Mouse (Mus musculus) forebrain, embryonic 14.5 days (tissue): Measurements from ENCODE around the gene Celf5. TPM values are rescaled to one million over a fixed set of nuclear protein-coding genes. Genes with fewer than 3 reads are reported as not detected.
"Not testable (repeated sequence)": the region's sequence is repeated elsewhere in the genome, so short reads cannot be mapped to it uniquely, and the experiment has no call there.

Experiments used
- ATAC-seq: fragments of 200-750 bp; cut with Nextera tagmentation; 2 replicates; pipeline ENCODE4 v1.8.0; 2017; ENCODE audit warnings: mild to moderate bottlenecking, moderate library complexity
- DNase-seq: peaks from one replicate; pipeline ENCODE4 v3.0.0-alpha.2; 2015; ENCODE audit warnings: low spot score
- H3K27ac ChIP-seq: fragments of 300-500 bp; sonication (generic); 2 replicates; pipeline ENCODE4 v1.5.1; 2014; ENCODE audit warnings: low read depth, mild to moderate bottlenecking, control low read depth, low read length, moderate library complexity
- H3K27me3 ChIP-seq: fragments of 300-500 bp; sonication (generic); replicated peaks from 2 replicates; pipeline ENCODE4 v1.6.1; 2014; ENCODE audit warnings: low read length, control low read depth, mixed read lengths; ENCODE audit not compliant: control insufficient read depth, insufficient read depth
- H3K36me3 ChIP-seq: fragments of 300-500 bp; sonication (generic); 2 replicates; pipeline ENCODE4 v1.6.1; 2014; ENCODE audit warnings: low read length, control low read depth; ENCODE audit not compliant: control insufficient read depth, insufficient read depth
- H3K4me1 ChIP-seq: fragments of 300-500 bp; sonication (generic); 2 replicates; pipeline ENCODE4 v1.6.1; 2014; ENCODE audit warnings: antibody characterized with exemption, low read length, control low read depth; ENCODE audit not compliant: control insufficient read depth, insufficient read depth
- H3K4me2 ChIP-seq: fragments of 300-500 bp; sonication (generic); 2 replicates; pipeline ENCODE4 v1.6.1; 2014; ENCODE audit warnings: mild to moderate bottlenecking, control low read depth, low read length
- H3K4me3 ChIP-seq: fragments of 300-500 bp; sonication (generic); 2 replicates; pipeline ENCODE4 v1.5.1; 2014; ENCODE audit warnings: low read depth, low read length, control low read depth
- H3K9ac ChIP-seq: fragments of 300-500 bp; sonication (generic); 2 replicates; pipeline ENCODE4 v1.6.1; 2014; ENCODE audit warnings: mild to moderate bottlenecking, low read length, control low read depth, moderate library complexity
- H3K9me3 ChIP-seq: fragments of 300-500 bp; sonication (generic); replicated peaks from 2 replicates; pipeline ENCODE4 v1.6.1; 2016; ENCODE audit warnings: low read length, control low read depth, mixed read lengths; ENCODE audit not compliant: control insufficient read depth
- WGBS: fragments of 180-500 bp; shearing (Covaris S2); extraction: QIAGEN DNeasy Blood & Tissue Kit; methylation state at CpG from one replicate; pipeline ENCODE4 v1.1.7; 2014; 5-methylcytosine and 5-hydroxymethylcytosine counted together
- polyA plus RNA-seq: library from polyadenylated mRNA; unstranded; fragments of >200 nt; fragmentation: Nextera tagmentation; extraction: Ambion mirVana; gene quantifications from 2 replicates; pipeline ENCODE4 v1.2.1, GENCODE M21; 2014

Gene Celf5
- polyA plus RNA-seq, 1 experiment from 2014 or later, result 57.9 TPM

DNA sequence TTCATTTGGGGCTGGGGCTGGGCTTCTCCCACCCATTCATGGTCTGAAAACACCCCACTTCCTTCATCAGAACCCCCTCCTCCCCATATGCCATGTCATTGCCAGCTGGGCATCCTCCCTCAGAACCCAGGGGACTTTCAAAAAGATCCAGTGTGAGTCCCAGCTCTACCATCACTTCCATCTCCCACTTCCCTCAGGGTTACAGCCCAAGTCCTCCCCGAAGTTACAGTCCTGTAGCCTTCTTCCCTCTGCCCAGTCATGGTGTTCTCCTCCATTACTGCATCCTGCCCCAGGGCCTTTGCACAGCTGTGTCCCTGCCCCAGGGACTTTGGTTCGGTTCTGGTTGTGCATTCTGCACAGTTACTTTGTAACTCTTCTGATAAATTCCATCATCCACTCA lies 28.4 kb downstream of the Celf5 start:
- WGBS, result 84% methylated on average over 2 of the region's 2 CpGs
- DNase-seq, result no peak
- peaks cover 53% of the 10 kb centered on the region for H3K27me3 ChIP-seq

DNA sequence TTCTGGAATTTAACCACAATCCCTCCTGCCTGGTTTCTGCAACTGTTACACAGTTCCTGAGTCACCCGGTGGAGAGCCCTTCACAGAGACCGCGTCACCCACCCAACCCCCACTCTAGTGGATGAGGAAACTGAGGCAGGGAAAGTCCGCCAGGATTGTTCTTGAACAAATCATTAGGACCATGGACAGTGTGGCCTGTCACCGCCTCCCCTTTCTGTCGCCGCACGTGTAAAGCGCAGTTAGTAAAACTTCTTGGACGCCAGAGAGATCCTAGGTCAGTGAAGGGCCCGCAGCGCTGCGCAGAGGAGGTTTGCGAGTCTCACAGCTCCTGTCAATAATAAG lies 29.6 kb downstream of the Celf5 start:
- Histone ChIP-seq H3K36me3 (no peaks in the 10 kb centered on the region), H3K4me2 (no peak overlapping the region), H3K9me3 (no peaks in the 10 kb centered on the region), H3K27ac (no peak overlapping the region), H3K27me3 (peaks cover 51% of the 10 kb centered on the region), H3K4me1 (no peaks in the 10 kb centered on the region), H3K9ac (no peak overlapping the region), H3K4me3 (no peak overlapping the region)
- DNase-seq (no peak), ATAC-seq (no peak)
- 4% methylated on average over 14 of the region's 14 CpGs for WGBS

More for the DNA sequence above, 28.4 kb downstream of the Celf5 start:
- ATAC-seq, result no peak
- no peaks in the 10 kb centered on the region for H3K9me3 ChIP-seq
- no peak overlapping the region for H3K27ac ChIP-seq
- no peak overlapping the region for H3K4me2 ChIP-seq
- H3K4me1 ChIP-seq, result no peaks in the 10 kb centered on the region
- no peak overlapping the region for H3K9ac ChIP-seq
- no peaks in the 10 kb centered on the region for H3K36me3 ChIP-seq
- no peak overlapping the region for H3K4me3 ChIP-seq

DNA sequence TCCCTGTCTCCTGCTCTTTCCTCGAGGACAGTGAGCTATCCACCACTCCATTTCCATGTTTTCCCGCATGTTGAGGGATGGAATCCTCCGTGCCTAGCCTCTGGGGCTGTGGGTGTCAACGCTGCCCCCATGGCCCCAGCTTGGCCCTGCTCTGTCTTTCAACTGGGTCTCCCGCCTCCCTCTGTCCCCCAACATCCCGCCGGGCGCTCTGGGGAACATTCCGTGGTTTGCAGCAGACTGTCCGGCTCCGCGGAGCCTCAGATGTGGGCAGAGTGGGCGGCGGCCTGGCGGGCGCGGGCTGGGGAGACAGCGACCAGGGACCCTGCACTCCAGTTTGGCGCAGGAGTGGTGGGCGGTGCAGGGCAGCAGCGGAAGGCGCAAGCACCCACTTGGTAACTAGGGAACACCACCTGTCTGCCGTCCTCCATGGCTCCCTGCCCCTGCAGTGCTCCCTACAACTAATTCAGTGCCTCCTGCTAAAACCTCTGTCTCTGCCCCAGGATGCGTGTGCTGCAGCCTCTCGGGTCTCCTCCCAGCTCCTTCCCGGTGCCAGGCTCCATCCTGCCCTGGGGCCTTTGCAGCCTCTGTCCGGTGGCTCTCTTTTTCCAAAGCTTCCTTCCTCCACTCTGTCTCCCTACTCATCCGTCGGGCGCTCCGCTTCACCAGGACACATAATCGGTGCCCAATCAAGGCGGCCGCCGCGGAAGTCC lies 30.1 kb downstream of the Celf5 start:
- WGBS, result 10% methylated on average over 36 of the region's 36 CpGs
- DNase-seq (no peak), ATAC-seq (no peak)
- Histone ChIP-seq H3K4me2 (no peak overlapping the region), H3K27me3 (peaks cover 51% of the 10 kb centered on the region), H3K36me3 (no peaks in the 10 kb centered on the region), H3K9ac (no peak overlapping the region), H3K4me1 (no peaks in the 10 kb centered on the region), H3K4me3 (no peak overlapping the region), H3K27ac (no peak overlapping the region), H3K9me3 (no peaks in the 10 kb centered on the region)

DNA sequence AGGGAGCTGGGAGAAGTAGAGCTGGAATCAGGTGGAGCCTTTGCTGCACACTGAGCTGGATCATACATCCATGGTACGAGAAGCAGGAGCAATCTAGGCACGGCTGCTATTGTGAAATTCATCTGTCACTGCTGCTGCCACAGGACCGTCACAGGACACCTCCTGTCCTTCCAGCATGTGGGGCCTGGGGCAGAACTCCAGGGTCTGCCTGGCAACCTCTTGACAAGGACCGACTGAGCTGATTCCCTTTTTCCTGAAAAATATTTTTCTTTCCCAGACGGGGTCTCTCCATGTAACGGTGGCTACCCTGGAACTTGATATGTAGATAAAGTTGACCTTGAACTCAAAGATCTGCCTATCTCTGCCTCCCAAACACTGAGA lies 31.2 kb downstream of the Celf5 start:
- Histone ChIP-seq H3K36me3 (no peaks in the 10 kb centered on the region), H3K4me1 (no peaks in the 10 kb centered on the region), H3K4me3 (no peak overlapping the region), H3K9me3 (no peaks in the 10 kb centered on the region), H3K27ac (no peak overlapping the region), H3K4me2 (no peak overlapping the region), H3K27me3 (peaks cover 51% of the 10 kb centered on the region), H3K9ac (no peak overlapping the region)
- DNase-seq (no peak), ATAC-seq (no peak)
- WGBS, result 70% methylated on average over 6 of the region's 6 CpGs

DNA sequence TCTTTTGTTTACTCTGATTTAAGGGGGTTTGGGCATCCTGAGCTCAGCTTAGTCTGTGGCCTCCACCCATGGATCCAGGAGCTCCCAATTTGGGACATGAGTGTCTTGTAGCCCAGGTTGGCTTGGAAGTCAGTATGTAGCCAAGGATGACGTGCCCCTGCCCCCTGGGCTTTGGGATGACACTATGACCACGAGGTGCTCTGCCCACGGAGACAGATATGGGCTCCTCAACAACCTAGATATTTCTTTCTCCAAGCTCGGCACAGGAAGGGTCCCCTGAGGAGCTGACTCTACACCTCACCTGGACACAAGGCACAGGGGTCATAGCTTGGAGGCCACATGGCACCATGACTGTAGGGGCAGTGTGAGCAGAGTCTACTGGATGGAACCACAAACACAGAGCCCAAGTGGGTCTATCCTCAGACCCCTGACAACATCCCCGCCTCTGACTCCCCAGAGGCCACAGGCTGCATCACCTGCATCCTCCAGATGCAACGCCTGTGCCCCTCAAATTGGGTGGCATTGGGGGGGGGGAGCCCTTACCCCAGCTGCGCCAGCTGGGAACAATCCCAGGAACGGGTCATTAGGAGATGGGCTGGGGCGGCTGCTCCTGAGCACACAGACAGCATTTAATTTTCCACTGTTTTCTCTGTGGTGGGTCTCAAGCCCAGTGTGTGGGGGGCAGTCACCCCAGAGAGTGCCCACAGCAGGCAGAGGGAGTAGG lies 31.7 kb downstream of the Celf5 start:
- WGBS, result 60% methylated on average over 9 of the region's 9 CpGs
- ATAC-seq (no peak), DNase-seq (no peak)
- H3K36me3 ChIP-seq, result no peaks in the 10 kb centered on the region
- H3K9me3 ChIP-seq, result no peaks in the 10 kb centered on the region
- peaks cover 51% of the 10 kb centered on the region for H3K27me3 ChIP-seq
- H3K4me3 ChIP-seq, result no peak overlapping the region
- no peak overlapping the region for H3K4me2 ChIP-seq
- no peak overlapping the region for H3K27ac ChIP-seq
- H3K4me1 ChIP-seq, result no peaks in the 10 kb centered on the region
- H3K9ac ChIP-seq, result no peak overlapping the region

DNA sequence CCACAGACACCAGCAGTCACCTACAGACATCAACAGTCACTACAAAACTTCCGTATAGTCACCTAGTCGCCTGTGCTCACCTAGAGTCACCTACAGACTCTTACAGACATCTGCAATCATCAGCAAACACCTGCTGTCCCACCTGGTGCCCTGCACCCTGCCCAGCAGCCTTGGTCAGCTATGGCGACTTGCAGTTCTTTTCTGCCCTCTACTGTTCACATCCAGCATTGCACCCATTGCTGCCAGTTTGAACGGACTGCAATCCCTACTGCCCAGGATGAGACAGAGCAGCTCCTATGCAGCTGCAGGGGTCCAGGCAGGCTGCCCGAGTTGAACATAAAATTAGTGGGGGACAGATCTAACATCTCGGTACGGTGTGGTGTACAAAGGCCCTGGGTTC lies 32.4 kb downstream of the Celf5 start:
- H3K9ac ChIP-seq, result no peak overlapping the region
- H3K4me3 ChIP-seq, result no peak overlapping the region
- 2% methylated on average over 7 of the region's 7 CpGs for WGBS
- H3K4me1 ChIP-seq, result no peaks in the 10 kb centered on the region
- H3K36me3 ChIP-seq, result no peaks in the 10 kb centered on the region
- peaks cover 47% of the 10 kb centered on the region for H3K27me3 ChIP-seq
- H3K27ac ChIP-seq, result no peak overlapping the region
- no peaks in the 10 kb centered on the region for H3K9me3 ChIP-seq
- ATAC-seq (peak; percentile 79), DNase-seq (peak; percentile 89)
- H3K4me2 ChIP-seq, result no peak overlapping the region

DNA sequence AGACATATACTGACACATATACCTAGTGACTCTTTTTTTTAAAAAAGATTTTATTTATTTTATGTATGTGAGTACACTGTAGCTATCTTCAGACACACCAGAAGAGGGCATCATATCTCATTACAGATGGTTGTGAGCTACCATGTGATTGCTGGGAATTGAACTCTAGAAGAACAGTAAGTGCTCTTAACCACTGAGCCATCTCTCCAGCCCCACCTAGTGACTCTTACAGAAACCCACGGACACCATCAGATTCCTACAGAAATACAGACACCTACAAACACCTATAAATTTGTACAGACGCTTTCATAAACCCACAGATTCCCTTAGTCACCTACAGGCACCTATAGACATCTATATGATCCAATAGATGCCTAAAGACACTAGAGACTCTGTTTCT lies 37.0 kb downstream of the Celf5 start:
- not testable (repeated sequence) for DNase-seq, H3K4me3 ChIP-seq, ATAC-seq, H3K36me3 ChIP-seq, H3K4me2 ChIP-seq, H3K4me1 ChIP-seq, H3K27me3 ChIP-seq, H3K9me3 ChIP-seq, H3K9ac ChIP-seq, H3K27ac ChIP-seq
- 34% methylated on average over 2 of the region's 2 CpGs for WGBS

DNA sequence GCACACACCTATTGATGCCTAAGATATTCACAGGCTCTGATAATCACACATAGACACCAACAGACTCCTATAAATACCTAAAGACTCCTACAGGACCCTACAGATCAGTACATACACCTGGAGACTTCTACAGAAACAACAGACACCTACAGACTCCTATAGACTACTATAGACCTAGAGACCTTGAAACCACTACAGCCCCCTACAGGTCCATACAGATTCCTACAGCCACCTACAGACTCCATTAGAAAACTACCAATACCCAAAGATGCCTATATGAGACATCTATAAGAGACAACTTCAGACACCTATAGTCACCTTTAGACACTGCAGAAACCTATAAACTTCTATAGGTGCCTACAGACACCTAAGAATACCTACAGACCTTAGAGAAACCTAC lies 41.5 kb downstream of the Celf5 start:
- H3K9ac ChIP-seq, result no peak overlapping the region
- no peaks in the 10 kb centered on the region for H3K9me3 ChIP-seq
- no peak overlapping the region for H3K27ac ChIP-seq
- H3K36me3 ChIP-seq, result no peaks in the 10 kb centered on the region
- H3K4me3 ChIP-seq, result no peak overlapping the region
- H3K4me1 ChIP-seq, result no peaks in the 10 kb centered on the region
- no peak for DNase-seq
- no peak for ATAC-seq
- H3K4me2 ChIP-seq, result no peak overlapping the region
- H3K27me3 ChIP-seq, result no peaks in the 10 kb centered on the region

DNA sequence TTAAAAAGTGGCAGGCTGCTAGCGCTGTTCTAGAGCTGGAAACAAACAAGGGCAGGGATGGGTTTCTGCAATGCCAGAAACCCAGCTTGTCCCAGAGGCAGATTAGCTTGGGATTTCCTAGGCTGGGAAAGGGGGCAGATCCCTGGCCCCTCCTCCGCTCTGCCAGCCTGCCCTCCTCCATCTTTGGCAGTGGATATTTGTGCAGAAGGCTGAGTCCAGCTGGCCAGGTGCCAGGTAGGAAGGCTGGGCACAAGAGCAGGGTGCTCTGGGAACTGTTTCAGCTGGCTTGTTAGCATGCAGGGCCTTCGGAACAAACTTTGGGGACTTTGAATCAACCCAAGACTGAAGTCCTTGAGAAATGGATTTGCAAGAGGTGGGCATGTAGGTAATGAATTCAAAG lies 47.1 kb downstream of the Celf5 start:
- Histone ChIP-seq H3K4me1 (peaks cover 17% of the 10 kb centered on the region), H3K27me3 (no peaks in the 10 kb centered on the region), H3K27ac (peak overlapping the region; percentile 59; the same call in 1 of the 2 replicates), H3K4me3 (no peak overlapping the region), H3K9ac (no peak overlapping the region), H3K4me2 (no peak overlapping the region), H3K36me3 (no peaks in the 10 kb centered on the region), H3K9me3 (no peaks in the 10 kb centered on the region)
- DNase-seq (peak; percentile 88), ATAC-seq (no peak)
- WGBS, result 51% methylated on average over 3 of the region's 3 CpGs
